Mouse (Mus musculus) thymus, adult 2 months (tissue): ENCODE measurements around the gene Sod2. TPM values are rescaled to one million over a fixed set of nuclear protein-coding genes. Genes with fewer than 3 reads are reported as not detected.

Source experiments
- polyA plus RNA-seq: library from polyadenylated mRNA; depleted of rRNA; stranded (reverse); fragments of >200 nt; gene quantifications from 2 replicates; pipeline ENCODE4 v1.2.3, GENCODE M21; 2012; rRNA removed

Sod2 gene
- polyA plus RNA-seq, 1 experiment, result 256 TPM

Other genes starting within 250 kb of the Sod2 start
- 27.7 and 31.8 TPM in 2 replicates for gene Igf2r, start 237.2 kb upstream of the Sod2 start, polyA plus RNA-seq
- gene Mas1, start 138.7 kb upstream of the Sod2 start, polyA plus RNA-seq, result 0.28 and 0.66 TPM in 2 replicates
- gene Mrgprh, start 130.8 kb upstream of the Sod2 start, polyA plus RNA-seq, result 0.24 TPM in 1 of 2 replicates, not detected in the other
- gene Pnldc1, start 96.6 kb upstream of the Sod2 start, polyA plus RNA-seq, result 1.8 and 2.1 TPM in 2 replicates
- 82.2 and 93.1 TPM in 2 replicates for gene Tcp1, start 91.1 kb upstream of the Sod2 start, polyA plus RNA-seq
- 48.4 and 54.8 TPM in 2 replicates for gene Mrpl18, start 90.5 kb upstream of the Sod2 start, polyA plus RNA-seq
- gene Acat3, start 66.2 kb upstream of the Sod2 start, polyA plus RNA-seq, result 0.19 and 0.37 TPM in 2 replicates
- 13.1 and 20.6 TPM in 2 replicates for gene Acat2, start 46.1 kb upstream of the Sod2 start, polyA plus RNA-seq
- gene Wtap, start 12.7 kb upstream of the Sod2 start, polyA plus RNA-seq, result 31.1 and 31.2 TPM in 2 replicates
- 0.16 and 0.36 TPM in 2 replicates for gene Gpr31b, start 45.5 kb downstream of the Sod2 start, polyA plus RNA-seq
- 0.06 and 0.16 TPM in 2 replicates for gene Tcp10b, start 54.3 kb downstream of the Sod2 start, polyA plus RNA-seq
- 1.4 and 1.7 TPM in 2 replicates for gene Unc93a, start 125.0 kb downstream of the Sod2 start, polyA plus RNA-seq
- gene Smok2a, start 214.3 kb downstream of the Sod2 start, polyA plus RNA-seq, result not detected in 2 replicates
- gene Smok2b, start 223.4 kb downstream of the Sod2 start, polyA plus RNA-seq, result not detected in 2 replicates